Mouse (Mus musculus) small intestine, adult 2 months (tissue): Measurements from ENCODE around the gene Ica1.

ENCODE experiments used
- CTCF ChIP-seq: fragments of 200-500 bp; IDR thresholded peaks from 2 replicates; pipeline ENCODE4 v1.5.1; 2012; ENCODE audit warnings: low read depth, mild to moderate bottlenecking, control low read depth, inconsistent platforms, low read length, moderate library complexity, mixed read lengths; ENCODE audit not compliant: insufficient replicate concordance, insufficient read length; ENCODE audit errors: extremely low read depth
- POLR2A ChIP-seq: fragments of 200-500 bp; IDR thresholded peaks from 2 replicates; pipeline ENCODE4 v1.6.1; 2012; ENCODE audit warnings: low read depth, mild to moderate bottlenecking, control low read depth, inconsistent platforms, low read length, moderate library complexity

DNA sequence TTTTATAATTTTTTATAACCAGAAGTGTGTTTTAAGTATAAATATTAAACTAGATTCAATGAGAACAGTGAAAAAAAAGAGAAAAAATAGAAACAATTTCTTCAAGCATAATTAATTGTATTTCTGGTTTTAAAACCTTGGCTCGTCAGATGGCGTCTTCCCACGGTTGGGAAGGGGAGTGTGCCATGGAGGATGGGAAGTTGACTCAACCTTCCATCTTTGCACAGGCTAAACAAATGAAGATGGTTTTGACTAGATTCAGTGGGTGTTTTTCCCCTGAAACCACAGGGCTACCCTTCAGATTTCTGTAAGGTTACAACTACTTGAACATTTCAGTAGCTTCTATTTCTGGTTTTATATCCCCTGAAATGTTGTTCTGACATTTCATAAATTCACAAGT is 12.5 kb downstream of the Ica1 start:
- no peak for TF ChIP-seq POLR2A
- no peak for TF ChIP-seq CTCF
